Mouse (Mus musculus) forebrain, embryonic 15.5 days (tissue): ENCODE measurements at regions not wholly inside any gene's neighbourhood (a gene's known extent, or its start where the extent isn't known, plus 50 kb on each side); places are given as distances from the start of the nearest gene placed in this dataset.

Source experiments
- ATAC-seq: fragments of 200-750 bp; cut with Nextera tagmentation; replicated peaks from 2 replicates; pipeline ENCODE4 v1.8.0; 2017; ENCODE audit warnings: mild to moderate bottlenecking, moderate TSS enrichment, moderate library complexity
- H3K27ac ChIP-seq: fragments of 300-500 bp; sonication (generic); replicated peaks from 2 replicates; pipeline ENCODE4 v1.5.1; 2015; ENCODE audit warnings: mild to moderate bottlenecking, inconsistent platforms
- H3K27me3 ChIP-seq: fragments of 300-500 bp; sonication (generic); 2 replicates; pipeline ENCODE4 v1.6.1; 2015; ENCODE audit warnings: inconsistent platforms
- H3K36me3 ChIP-seq: fragments of 300-500 bp; sonication (generic); 2 replicates; pipeline ENCODE4 v1.6.1; 2015; ENCODE audit warnings: mild to moderate bottlenecking, inconsistent platforms
- H3K4me1 ChIP-seq: fragments of 300-500 bp; sonication (generic); 2 replicates; pipeline ENCODE4 v1.6.1; 2015; ENCODE audit warnings: inconsistent platforms
- H3K4me2 ChIP-seq: fragments of 300-500 bp; sonication (generic); replicated peaks from 2 replicates; pipeline ENCODE4 v1.6.1; 2015; ENCODE audit warnings: mild to moderate bottlenecking, inconsistent platforms
- H3K4me3 ChIP-seq: fragments of 300-500 bp; sonication (generic); 2 replicates; pipeline ENCODE4 v1.5.1; 2015; ENCODE audit warnings: mild to moderate bottlenecking, inconsistent platforms
- H3K9ac ChIP-seq: fragments of 300-500 bp; sonication (generic); replicated peaks from 2 replicates; pipeline ENCODE4 v1.6.1; 2015; ENCODE audit warnings: mild to moderate bottlenecking, inconsistent platforms
- H3K9me3 ChIP-seq: fragments of 300-500 bp; sonication (generic); 2 replicates; pipeline ENCODE4 v1.6.1; 2016; ENCODE audit warnings: inconsistent platforms
- WGBS: fragments of 180-500 bp; shearing (Covaris S2); methylation state at CpG from one replicate; pipeline ENCODE4 v1.1.7; 2015; ENCODE audit warnings: mixed read lengths; 5-methylcytosine and 5-hydroxymethylcytosine counted together

DNA sequence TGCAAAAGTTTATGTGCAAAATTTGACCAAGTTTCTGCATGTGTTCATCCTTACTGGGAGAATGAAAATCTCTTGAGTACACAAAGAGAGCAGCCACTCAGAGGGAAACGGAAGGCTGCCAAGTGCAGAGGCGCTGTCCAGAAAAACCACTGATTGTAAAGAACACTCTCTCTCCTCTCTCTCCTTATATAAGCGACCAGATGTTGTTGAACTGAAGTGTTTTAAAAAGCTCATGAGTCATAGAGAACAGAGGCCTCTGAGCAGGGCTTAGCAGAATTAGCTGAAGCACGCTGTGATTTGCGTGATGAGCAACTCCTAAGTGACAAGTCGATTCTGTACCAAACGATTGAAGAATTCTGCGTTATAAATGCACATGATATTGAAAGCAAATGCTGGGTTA lies 68.5 kb upstream of the Arhgap21 start:
- H3K36me3 ChIP-seq, result no peaks in the 10 kb centered on the region
- WGBS, result 20% methylated on average over 8 of the region's 8 CpGs
- no peak overlapping the region for H3K9ac ChIP-seq
- H3K4me2 ChIP-seq, result no peak overlapping the region
- H3K27ac ChIP-seq, result peak overlapping the region; percentile 22
- ATAC-seq, result peak; percentile 51; the same call in 1 of the 2 replicates
- H3K4me3 ChIP-seq, result no peak overlapping the region
- no peaks in the 10 kb centered on the region for H3K27me3 ChIP-seq
- H3K9me3 ChIP-seq, result no peaks in the 10 kb centered on the region
- peaks cover 14% of the 10 kb centered on the region for H3K4me1 ChIP-seq

DNA sequence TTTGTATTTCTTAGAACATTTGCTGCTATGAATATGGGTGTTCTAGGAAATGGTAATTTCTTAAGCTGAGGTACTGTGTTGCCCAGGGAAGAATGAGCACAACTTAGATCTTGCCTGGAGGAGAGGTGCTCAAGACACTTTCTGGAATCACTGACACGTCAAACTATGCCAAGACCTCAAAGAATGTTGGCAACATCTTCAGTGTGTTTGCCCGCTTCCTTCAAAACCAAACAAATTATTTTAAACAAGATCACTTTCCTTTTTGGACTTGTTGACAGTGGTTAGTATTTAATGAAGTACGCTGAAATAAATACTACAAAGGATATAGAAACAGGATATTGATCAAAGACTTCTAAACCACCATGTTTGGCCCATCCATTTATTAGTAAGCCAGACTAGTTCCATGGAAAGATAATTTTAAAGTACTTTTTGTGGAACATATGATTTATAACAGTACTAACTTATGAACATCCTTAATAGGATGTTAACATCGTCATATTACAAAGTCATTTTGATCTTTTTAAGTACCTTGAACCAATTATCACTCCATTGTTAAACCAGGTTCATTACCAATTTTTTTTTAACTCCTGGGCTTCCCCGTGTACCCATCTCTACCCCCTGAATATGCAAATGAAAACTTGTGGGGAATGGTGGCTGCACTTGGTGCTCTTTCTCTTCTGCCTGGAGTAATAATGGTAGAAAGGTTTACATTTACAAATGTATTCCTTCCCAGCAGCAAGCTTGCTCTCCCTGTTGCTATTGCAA lies 67.4 kb upstream of the Arhgap21 start:
- no peak overlapping the region for H3K27ac ChIP-seq
- H3K4me3 ChIP-seq, result no peak overlapping the region
- H3K4me2 ChIP-seq, result no peak overlapping the region
- H3K4me1 ChIP-seq, result peaks cover 14% of the 10 kb centered on the region
- 69% methylated on average over 5 of the region's 5 CpGs for WGBS
- H3K27me3 ChIP-seq, result no peaks in the 10 kb centered on the region
- H3K9ac ChIP-seq, result no peak overlapping the region
- no peaks in the 10 kb centered on the region for H3K9me3 ChIP-seq
- H3K36me3 ChIP-seq, result no peaks in the 10 kb centered on the region
- ATAC-seq, result no peak

DNA sequence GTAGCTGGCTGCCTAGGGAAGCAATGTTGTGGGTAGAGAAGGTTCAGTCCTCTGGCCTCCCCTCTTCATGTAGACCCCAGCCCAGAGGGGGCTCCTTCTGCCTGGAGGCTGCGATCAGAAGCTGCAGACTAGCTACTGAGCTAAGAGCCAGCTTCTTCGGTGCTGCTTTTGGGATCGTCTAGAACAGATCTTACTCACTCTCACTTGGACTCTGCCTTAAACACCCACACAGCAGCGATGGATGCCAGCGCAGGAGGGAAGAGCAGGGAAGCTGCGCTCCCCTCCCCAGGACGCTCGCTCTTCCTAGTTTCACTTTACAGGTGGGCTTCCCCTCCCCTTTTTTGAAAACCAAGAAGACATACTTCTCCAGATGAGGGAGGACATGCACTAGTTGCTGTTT lies 66.0 kb upstream of the Arhgap21 start:
- H3K27ac ChIP-seq, result no peak overlapping the region
- H3K9ac ChIP-seq, result no peak overlapping the region
- H3K4me2 ChIP-seq, result no peak overlapping the region
- no peaks in the 10 kb centered on the region for H3K27me3 ChIP-seq
- peaks cover 14% of the 10 kb centered on the region for H3K4me1 ChIP-seq
- no peak overlapping the region for H3K4me3 ChIP-seq
- H3K9me3 ChIP-seq, result no peaks in the 10 kb centered on the region
- ATAC-seq, result no peak
- 54% methylated on average over 8 of the region's 8 CpGs for WGBS
- no peaks in the 10 kb centered on the region for H3K36me3 ChIP-seq

DNA sequence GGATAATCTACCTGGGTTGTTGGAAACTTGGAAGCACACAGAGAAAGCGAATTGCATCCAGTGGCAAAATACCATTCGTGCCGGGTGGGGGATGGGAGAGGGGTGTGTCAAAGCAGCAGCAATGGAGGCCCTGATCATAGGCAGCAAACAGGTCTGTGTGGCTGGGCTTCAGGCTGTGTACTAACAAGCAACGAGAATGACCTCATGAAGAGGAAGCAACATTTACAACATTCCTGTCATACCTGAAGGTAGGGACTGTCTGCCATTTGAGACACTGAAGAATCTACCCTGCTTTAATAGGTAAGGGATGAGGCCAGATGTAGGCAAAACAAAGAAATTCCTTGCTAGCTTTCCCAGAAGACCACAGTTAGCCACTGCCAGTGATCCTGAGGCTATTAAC lies 62.0 kb upstream of the Arhgap21 start:
- no peaks in the 10 kb centered on the region for H3K36me3 ChIP-seq
- H3K9me3 ChIP-seq, result no peaks in the 10 kb centered on the region
- no peak for ATAC-seq
- H3K9ac ChIP-seq, result no peak overlapping the region
- H3K27ac ChIP-seq, result no peak overlapping the region
- no peaks in the 10 kb centered on the region for H3K27me3 ChIP-seq
- H3K4me1 ChIP-seq, result no peaks in the 10 kb centered on the region; the same call in 1 of the 2 replicates
- H3K4me2 ChIP-seq, result no peak overlapping the region
- H3K4me3 ChIP-seq, result no peak overlapping the region
- 76% methylated on average over 4 of the region's 4 CpGs for WGBS

DNA sequence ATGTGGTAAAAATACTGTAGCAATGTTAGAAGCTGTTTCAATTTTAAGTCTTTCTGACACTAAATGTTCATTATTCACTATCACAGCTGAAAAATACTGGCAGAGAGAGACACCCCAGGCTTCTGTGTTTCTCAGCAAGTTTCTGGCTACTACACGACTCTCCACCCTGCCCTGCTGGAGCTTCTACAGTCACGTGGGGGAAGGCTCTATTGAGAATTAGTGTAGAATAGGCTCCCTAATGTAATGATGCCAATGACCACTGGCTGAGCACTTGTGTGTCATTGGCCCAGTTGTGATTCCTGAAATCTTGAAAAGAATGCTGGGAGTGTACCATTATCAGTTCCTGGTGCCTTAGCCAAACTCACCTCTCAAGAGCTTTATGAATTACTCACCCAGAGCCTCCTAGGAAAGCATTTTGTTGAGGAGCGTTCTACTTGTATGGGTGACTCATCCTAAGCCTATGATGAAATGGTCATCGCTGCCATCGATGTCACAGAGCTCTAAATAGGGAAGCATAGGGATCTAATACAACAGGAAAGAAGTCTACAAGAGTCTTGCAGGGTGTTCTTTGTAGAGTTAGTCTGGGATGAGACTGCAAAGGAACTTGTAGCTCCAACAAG lies 60.8 kb upstream of the Arhgap21 start:
- no peak overlapping the region for H3K9ac ChIP-seq
- no peaks in the 10 kb centered on the region for H3K27me3 ChIP-seq
- no peak overlapping the region for H3K4me2 ChIP-seq
- H3K4me1 ChIP-seq, result no peaks in the 10 kb centered on the region; the same call in 1 of the 2 replicates
- 79% methylated on average over 5 of the region's 5 CpGs for WGBS
- H3K36me3 ChIP-seq, result no peaks in the 10 kb centered on the region
- no peak for ATAC-seq
- H3K27ac ChIP-seq, result no peak overlapping the region
- H3K9me3 ChIP-seq, result no peaks in the 10 kb centered on the region
- no peak overlapping the region for H3K4me3 ChIP-seq

DNA sequence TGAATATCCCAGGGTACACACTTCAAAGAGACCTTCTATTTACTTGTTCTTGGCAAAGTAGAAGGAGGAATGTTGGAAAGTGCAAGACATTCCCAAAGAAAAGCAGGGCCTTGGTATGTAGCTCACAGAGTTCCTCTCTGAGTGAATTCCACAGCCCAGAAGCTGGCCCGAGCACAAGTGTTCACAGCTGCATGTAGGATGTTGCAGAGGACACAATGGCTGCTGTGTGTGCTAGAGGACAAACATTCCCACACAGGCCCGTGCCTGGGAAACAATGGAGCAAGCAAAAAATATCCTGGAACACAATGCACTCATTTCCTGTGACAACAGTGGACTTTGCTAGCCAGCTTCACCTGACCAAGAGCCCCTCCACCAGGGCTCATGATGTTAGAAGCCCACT lies 59.9 kb upstream of the Arhgap21 start:
- no peaks in the 10 kb centered on the region for H3K9me3 ChIP-seq
- no peak overlapping the region for H3K27ac ChIP-seq
- H3K36me3 ChIP-seq, result no peaks in the 10 kb centered on the region
- no peak for ATAC-seq
- 9% methylated on average over 2 of the region's 2 CpGs for WGBS
- H3K9ac ChIP-seq, result no peak overlapping the region
- no peak overlapping the region for H3K4me2 ChIP-seq
- H3K4me1 ChIP-seq, result no peaks in the 10 kb centered on the region; the same call in 1 of the 2 replicates
- H3K27me3 ChIP-seq, result no peaks in the 10 kb centered on the region
- H3K4me3 ChIP-seq, result no peak overlapping the region

DNA sequence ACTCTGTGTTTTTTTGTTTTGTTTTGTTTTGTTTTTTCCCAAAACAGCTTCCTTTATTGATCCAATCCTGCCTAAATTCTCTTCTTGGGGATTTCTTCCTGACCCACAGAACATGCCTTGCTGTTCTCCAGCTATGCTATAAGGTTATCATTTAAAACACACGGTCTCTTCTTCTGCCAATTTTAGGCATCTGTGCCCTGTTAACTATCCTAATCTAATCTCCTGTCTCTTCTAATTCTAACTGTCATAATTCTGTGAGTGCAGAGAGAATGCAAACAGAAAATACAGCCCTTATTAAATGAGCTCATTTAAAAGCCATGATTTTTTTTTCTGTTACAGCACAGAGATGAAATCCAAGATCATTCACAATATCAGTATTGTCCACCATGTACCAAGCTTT lies 49.9 kb upstream of the Arhgap21 start:
- Histone ChIP-seq H3K9ac (no peak overlapping the region), H3K9me3 (no peaks in the 10 kb centered on the region), H3K36me3 (no peaks in the 10 kb centered on the region), H3K4me1 (no peaks in the 10 kb centered on the region), H3K27me3 (no peaks in the 10 kb centered on the region), H3K27ac (no peak overlapping the region), H3K4me2 (no peak overlapping the region), H3K4me3 (no peak overlapping the region)
- ATAC-seq, result no peak
- 89% methylated on average over 1 of the region's 1 CpGs for WGBS
